Mouse (Mus musculus): ENCODE data around the gene Gab1.

Gene Gab1

GRCm38 (mm10) chr8:80845284-80845683 lies 35.0 kb downstream of the Gab1 start:
- no peak for DNase-seq (ENCODE audit: low read depth, low spot score)

DNA sequence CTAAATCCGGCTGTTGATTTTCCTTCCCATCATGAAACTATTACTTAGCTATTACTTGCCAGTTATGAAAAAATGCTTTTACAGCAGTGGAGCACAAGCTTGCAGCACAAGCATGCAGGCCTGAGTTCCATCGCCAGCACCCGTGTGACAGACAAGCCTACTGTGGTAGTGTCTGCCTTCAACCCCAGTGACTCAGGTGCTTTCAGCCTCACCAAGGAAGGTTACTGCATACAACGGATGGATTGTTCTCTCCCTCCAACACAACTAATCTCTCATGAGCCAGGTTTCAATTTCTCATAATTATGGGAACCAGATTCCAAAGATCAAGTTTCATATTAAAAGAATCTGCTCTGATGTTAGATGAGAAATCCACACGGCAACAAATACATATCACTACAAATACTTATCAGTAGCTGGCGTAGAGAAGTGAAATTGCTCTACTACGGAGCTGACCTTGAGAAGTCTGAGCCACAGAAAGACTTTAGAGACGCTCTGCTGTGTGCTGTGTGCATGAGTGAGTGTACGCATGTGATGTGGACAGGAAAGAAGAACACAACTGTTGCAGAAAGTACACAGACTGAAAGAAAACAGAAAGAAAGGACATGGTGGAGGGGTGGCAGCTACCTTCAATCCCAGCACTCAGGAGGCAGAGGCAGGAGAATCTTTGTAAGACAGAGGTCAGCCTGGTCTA lies 36.4 kb downstream of the Gab1 start:
- DNase-seq (ENCODE audit: low read depth, low spot score), result no peak

- no peak for DNase-seq (ENCODE audit: low read depth, low spot score)
Measured at GRCm38 (mm10) chr8:80842514-80842913, 37.8 kb downstream of the Gab1 start.

- DNase-seq (ENCODE audit: low read depth, low spot score), result no peak
Measured at GRCm38 (mm10) chr8:80840090-80840489, 40.2 kb downstream of the Gab1 start.

DNA sequence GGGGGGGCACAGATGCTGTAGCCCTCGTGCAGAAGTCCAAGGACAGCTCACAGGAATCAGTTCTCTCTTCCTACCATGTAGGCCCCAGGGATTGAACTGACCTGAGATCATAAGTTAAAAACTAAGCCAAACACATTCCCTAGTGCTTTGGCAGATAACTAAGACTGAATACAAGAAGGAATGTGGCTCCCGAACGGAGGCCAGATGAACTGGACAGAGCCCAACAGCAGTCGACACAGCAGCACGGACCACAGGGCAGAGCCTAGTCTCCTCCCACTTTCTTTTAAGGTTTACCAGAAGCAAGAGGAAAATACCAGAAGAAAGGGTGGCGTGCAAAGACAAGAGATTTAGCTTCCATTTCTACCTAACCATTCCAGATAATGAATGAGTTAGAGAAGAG lies 42.1 kb downstream of the Gab1 start:
- no peak for DNase-seq (ENCODE audit: low read depth, low spot score)

DNA sequence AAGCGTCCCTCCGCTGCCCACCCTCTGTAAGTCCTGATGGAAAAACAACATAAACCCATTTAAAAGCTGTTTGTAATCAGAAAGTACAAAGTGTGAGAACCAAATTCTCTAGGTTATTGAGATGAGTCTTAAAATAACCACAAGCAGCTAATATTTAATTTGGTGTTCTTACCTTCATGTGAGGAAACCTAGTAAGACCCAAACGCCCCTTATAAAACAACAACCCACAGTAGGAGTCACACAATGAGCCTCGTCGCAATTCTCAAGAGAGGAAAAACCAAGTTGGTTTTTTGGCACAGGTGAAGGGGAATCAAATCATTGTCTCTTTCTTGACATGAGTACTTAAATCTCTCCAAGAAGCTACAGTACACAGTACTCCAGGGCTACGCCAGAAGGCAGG lies 44.9 kb downstream of the Gab1 start:
- no peak for DNase-seq (ENCODE audit: low read depth, low spot score)

DNA sequence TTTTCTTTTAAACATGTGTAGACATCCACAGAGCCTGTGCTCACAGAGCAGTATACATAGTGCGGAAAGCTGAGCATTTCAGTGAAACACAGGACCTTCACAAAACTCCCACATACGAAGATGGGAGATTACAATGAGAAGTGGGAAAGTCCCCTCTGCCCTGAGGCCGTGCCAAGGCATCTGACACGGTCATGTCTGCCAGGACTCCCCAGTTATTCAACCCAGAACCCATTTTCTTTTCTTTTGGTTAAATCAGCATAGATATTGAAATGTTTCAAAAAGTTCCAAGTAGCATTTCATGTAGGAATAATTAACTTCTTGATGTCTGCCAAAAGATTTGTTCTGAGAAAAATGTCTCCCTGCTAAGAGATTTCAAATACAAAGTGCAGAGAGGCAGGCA lies 45.9 kb downstream of the Gab1 start:
- no peak for DNase-seq (ENCODE audit: low read depth, low spot score)

DNA sequence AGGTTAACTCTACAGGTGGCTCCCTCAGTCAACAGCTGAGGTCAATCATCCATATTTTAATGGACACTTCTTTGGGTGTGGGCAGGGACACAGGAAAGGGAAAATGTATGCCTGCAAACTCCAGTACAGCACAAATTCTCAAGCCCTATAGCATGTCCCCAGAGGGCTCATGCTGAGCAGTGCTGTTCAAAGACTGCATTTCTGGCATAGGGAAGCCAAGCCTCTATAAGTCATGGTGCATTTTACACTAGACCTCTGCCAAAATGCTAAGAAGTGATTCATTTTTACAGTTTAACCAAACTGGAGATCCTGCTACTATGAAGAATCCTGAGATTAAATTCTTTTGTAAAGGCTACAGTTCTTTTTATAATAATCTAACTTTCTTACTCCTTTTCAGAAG lies 47.8 kb downstream of the Gab1 start:
- no peak for DNase-seq (ENCODE audit: low read depth, low spot score)

- DNase-seq (ENCODE audit: low read depth, low spot score), result no peak
Measured at GRCm38 (mm10) chr8:80831876-80832524, 48.3 kb downstream of the Gab1 start.

DNA sequence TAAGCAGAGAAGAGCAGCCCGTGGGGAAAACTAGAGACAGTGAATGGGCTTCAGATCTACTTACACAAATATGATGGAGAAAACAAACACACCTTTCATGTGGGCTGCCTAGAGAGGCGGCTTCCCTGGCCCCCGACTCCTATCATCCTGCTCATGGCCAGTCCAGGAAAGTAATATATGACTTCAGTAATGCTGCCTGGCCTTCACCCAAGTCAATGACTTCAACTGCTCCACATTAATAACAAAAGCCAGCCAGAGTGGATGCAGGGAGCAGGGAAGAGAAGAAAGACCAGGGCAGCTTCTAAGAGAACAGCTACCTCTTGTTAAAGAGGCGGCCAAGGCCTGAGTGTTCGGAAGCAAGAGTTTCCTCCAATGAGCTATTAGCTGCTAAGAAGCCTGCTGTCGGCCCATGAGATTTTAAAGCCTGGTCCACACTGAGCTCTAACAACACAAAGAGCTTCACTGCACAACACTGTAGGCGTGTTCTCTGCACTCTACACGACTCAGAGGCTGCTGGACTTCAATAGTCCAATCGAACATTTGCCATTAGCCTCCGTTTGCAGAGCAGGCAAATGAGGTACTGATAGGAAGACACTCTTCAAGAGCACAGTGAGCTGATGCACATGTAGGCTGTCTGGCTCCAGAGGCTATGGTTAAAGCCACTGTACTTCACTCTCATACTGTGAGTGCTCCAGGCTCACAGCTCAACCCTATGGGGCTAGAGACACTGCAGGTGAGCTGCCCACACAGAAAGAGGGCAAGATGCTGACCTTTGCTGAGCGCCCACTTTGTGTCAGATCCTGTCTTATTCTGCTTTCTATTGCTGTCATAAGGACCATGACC lies 49.4 kb downstream of the Gab1 start:
- DNase-seq (ENCODE audit: low read depth, low spot score), result peak; percentile 33

- DNase-seq (ENCODE audit: low read depth, low spot score), result no peak
Measured at GRCm38 (mm10) chr8:80830141-80830540, 50.2 kb downstream of the Gab1 start.

DNA sequence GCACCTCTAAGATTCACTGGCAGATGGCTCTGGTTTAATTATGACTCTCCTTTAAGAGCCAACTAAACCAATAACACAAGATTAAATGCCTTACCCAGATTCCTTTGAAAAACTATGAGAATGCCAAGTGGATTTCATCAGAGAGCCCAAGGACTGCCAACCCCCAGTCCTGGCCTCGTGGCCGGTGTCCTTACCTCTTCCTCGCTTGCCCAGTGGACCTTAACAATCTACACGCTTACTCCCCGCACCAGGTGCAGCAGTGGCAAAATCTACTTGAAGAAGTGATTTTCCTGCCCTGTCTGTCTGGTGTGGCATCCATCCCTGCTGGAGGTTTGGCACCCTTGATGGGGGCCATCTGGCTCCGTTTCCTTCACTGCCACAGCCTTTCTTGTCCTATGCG lies 53.3 kb downstream of the Gab1 start:
- no peak for DNase-seq (ENCODE audit: low read depth, low spot score)

DNA sequence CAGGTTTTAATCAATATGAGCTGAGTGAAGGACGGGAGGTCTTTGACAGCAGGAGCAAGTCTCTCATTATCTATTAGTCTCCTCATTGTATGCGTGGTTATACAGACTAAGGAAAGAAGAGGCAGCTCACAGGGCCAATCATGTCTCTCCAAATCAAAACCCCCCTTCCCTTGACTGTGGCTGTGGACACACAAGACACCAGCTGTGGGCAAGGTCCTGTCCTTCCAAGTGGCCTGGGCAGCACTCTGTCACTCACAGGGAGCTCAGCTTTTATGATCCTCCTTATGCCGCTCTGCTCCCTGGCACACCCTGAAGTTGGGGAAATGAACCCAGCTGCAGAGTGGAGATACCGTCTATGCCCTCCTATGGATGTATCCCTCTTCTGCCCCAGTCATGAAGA lies 55.2 kb downstream of the Gab1 start:
- no peak for DNase-seq (ENCODE audit: low read depth, low spot score)

GRCm38 (mm10) chr8:80824426-80824825 lies 55.9 kb downstream of the Gab1 start:
- no peak for DNase-seq (ENCODE audit: low read depth, low spot score)

GRCm38 (mm10) chr8:80823250-80823649 lies 57.1 kb downstream of the Gab1 start:
- no peak for DNase-seq (ENCODE audit: low read depth, low spot score)

- DNase-seq (ENCODE audit: low read depth, low spot score), result no peak
Measured at GRCm38 (mm10) chr8:80821367-80822225, 58.7 kb downstream of the Gab1 start.

- no peak for DNase-seq (ENCODE audit: low read depth, low spot score)
Measured at GRCm38 (mm10) chr8:80818978-80819377, 61.3 kb downstream of the Gab1 start.

DNA sequence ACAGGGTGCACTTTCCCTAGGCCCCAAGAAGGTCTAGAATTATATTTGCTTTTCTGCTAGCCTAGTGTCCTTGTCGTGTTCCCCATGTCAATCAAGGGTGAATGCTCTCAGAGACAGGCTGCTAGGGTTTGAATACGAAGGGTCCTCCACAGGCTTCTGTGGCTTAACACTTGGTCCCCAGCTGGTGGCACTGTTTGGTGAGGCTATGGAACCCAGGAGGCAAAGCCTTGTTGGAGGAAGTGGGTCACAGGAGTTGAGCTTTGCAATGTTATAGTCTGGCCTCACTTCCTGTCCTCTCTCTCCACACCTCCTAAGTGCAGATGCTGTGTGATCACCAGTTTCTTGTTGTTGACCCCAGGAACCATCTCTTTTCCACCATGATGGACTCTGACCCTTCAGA lies 63.3 kb downstream of the Gab1 start:
- DNase-seq (ENCODE audit: low read depth, low spot score), result peak; percentile 38

- DNase-seq (ENCODE audit: low read depth, low spot score), result no peak
Measured at GRCm38 (mm10) chr8:80815179-80815578, 65.1 kb downstream of the Gab1 start.

DNA sequence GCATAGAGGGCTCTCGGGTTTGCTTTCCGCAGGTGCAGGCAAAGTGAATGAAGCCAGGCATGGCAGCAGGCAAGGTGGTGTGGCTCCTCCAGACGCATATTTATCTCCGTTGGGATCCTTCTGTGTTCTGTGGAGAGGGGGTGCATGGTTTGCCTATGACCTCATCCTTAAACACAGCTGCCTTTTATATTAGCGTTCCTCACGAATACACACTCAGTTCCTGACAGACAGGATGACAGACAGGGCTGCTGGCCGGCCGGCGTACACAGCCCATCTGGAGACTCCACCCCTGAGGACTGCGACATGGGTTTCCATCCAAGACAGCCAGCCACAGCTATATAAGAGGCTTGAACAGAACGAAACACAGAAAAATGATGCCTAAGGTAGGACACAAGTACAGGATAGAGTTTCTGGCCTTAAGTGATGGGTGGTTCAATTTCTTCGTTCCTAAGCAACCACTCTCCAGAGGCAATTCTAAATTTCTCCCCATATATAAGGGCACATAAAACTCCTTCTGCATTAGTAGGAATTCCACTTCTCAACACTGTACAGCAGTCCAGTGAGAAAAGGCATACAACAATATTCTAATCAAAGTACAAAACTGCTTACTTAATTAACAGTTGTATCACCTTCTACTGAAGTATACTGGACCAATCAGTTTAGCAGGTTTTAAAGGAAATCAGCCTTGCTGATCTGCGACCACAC lies 66.1 kb downstream of the Gab1 start:
- DNase-seq (ENCODE audit: low read depth, low spot score), result no peak

GRCm38 (mm10) chr8:80813439-80813838 lies 66.9 kb downstream of the Gab1 start:
- DNase-seq (ENCODE audit: low read depth, low spot score), result peak; percentile 73

All from ES-CJ7 (cell line).